Mouse (Mus musculus) embryonic facial prominence, embryonic 11.5 days (tissue): ENCODE measurements around the gene Kbtbd13. TPM values are rescaled to one million over a fixed set of nuclear protein-coding genes. Genes with fewer than 3 reads are reported as not detected.
A peak's percentile ranks its signal among the peaks of the same experiment; 100 is the strongest.

Experiments used
- ATAC-seq: fragments of 200-750 bp; cut with Nextera tagmentation; replicated peaks from 2 replicates; pipeline ENCODE4 v1.8.0; 2017; ENCODE audit warnings: low read depth; ENCODE audit not compliant: insufficient number of reproducible peaks, low FRiP score, low TSS enrichment
- DNase-seq: peaks from one replicate; pipeline ENCODE4 v3.0.0-alpha.2; 2015; ENCODE audit warnings: low spot score
- H3K27ac ChIP-seq: fragments of 300-500 bp; sonication (generic); replicated peaks from 2 replicates; pipeline ENCODE4 v1.5.1; 2014; ENCODE audit warnings: mild to moderate bottlenecking, low read depth, low read length, control low read depth
- H3K27me3 ChIP-seq: fragments of 300-500 bp; sonication (generic); 2 replicates; pipeline ENCODE4 v1.6.1; 2014; ENCODE audit warnings: mild to moderate bottlenecking, low read length, moderate library complexity, mixed read lengths; ENCODE audit not compliant: control insufficient read depth, insufficient read depth
- H3K36me3 ChIP-seq: fragments of 300-500 bp; sonication (generic); replicated peaks from 2 replicates; pipeline ENCODE4 v1.6.1; 2014; ENCODE audit warnings: low read depth, mild to moderate bottlenecking, low read length, moderate library complexity, mixed read lengths; ENCODE audit not compliant: control insufficient read depth, insufficient read depth
- H3K4me1 ChIP-seq: fragments of 300-500 bp; sonication (generic); 2 replicates; pipeline ENCODE4 v1.6.1; 2014; ENCODE audit warnings: low read length, mixed read lengths; ENCODE audit not compliant: control insufficient read depth, insufficient read depth
- H3K4me2 ChIP-seq: fragments of 300-500 bp; sonication (generic); 2 replicates; pipeline ENCODE4 v1.6.1; 2014; ENCODE audit warnings: low read depth, mild to moderate bottlenecking, control low read depth, low read length, moderate library complexity
- H3K4me3 ChIP-seq: fragments of 300-500 bp; sonication (generic); 2 replicates; pipeline ENCODE4 v1.5.1; 2014; ENCODE audit warnings: low read depth, low read length, control low read depth
- H3K9ac ChIP-seq: fragments of 300-500 bp; sonication (generic); replicated peaks from 2 replicates; pipeline ENCODE4 v1.6.1; 2014; ENCODE audit warnings: mild to moderate bottlenecking, control low read depth, low read length
- H3K9me3 ChIP-seq: fragments of 300-500 bp; sonication (generic); replicated peaks from 2 replicates; pipeline ENCODE4 v1.6.1; 2016; ENCODE audit warnings: mild to moderate bottlenecking, low read length, inconsistent platforms, mixed read lengths; ENCODE audit not compliant: control insufficient read depth
- WGBS: fragments of 180-500 bp; shearing (Covaris S2); extraction: QIAGEN DNeasy Blood & Tissue Kit; methylation state at CpG from one replicate; pipeline ENCODE4 v1.1.7; 2014; 5-methylcytosine and 5-hydroxymethylcytosine counted together
- polyA plus RNA-seq: library from polyadenylated mRNA; unstranded; fragments of >200 nt; fragmentation: Nextera tagmentation; extraction: Ambion mirVana; gene quantifications from 2 replicates; pipeline ENCODE4 v1.2.1, GENCODE M21; 2014

The Kbtbd13 gene
- polyA plus RNA-seq, 1 experiment from 2014 or later = 1.2 TPM

- DNase-seq (no peak), ATAC-seq (no peak)
- 79% methylated on average over 3 of the region's 3 CpGs for WGBS
- Histone ChIP-seq H3K4me1 (no peaks in the 10 kb centered on the region), H3K4me2 (no peak overlapping the region), H3K9me3 (no peaks in the 10 kb centered on the region), H3K27me3 (no peaks in the 10 kb centered on the region), H3K4me3 (no peak overlapping the region), H3K27ac (no peak overlapping the region), H3K9ac (no peak overlapping the region), H3K36me3 (no peaks in the 10 kb centered on the region)
Measured at GRCm38 (mm10) chr9:65407861-65408260, 16.4 kb upstream of the Kbtbd13 start.

GRCm38 (mm10) chr9:65407327-65407726, 15.9 kb upstream of the Kbtbd13 start:
- WGBS = 75% methylated on average over 5 of the region's 5 CpGs
- Histone ChIP-seq H3K27me3 (no peaks in the 10 kb centered on the region), H3K4me1 (no peaks in the 10 kb centered on the region), H3K4me2 (no peak overlapping the region), H3K4me3 (no peak overlapping the region), H3K9ac (no peak overlapping the region), H3K27ac (no peak overlapping the region), H3K36me3 (no peaks in the 10 kb centered on the region), H3K9me3 (no peaks in the 10 kb centered on the region)
- no peak for ATAC-seq
- no peak for DNase-seq

- WGBS = 83% methylated on average over 2 of the region's 2 CpGs
- no peak overlapping the region for H3K4me2 ChIP-seq
- H3K27ac ChIP-seq = no peak overlapping the region
- H3K27me3 ChIP-seq = no peaks in the 10 kb centered on the region
- no peak overlapping the region for H3K9ac ChIP-seq
- H3K9me3 ChIP-seq = no peaks in the 10 kb centered on the region
- no peaks in the 10 kb centered on the region for H3K4me1 ChIP-seq
- H3K36me3 ChIP-seq = no peaks in the 10 kb centered on the region
- DNase-seq = no peak
- H3K4me3 ChIP-seq = no peak overlapping the region
- ATAC-seq = no peak
Measured at GRCm38 (mm10) chr9:65405184-65405449, 13.7 kb upstream of the Kbtbd13 start.

- Histone ChIP-seq H3K27ac (no peak overlapping the region), H3K9me3 (no peaks in the 10 kb centered on the region), H3K36me3 (no peaks in the 10 kb centered on the region), H3K4me3 (no peak overlapping the region), H3K4me2 (no peak overlapping the region), H3K4me1 (no peaks in the 10 kb centered on the region), H3K27me3 (no peaks in the 10 kb centered on the region), H3K9ac (no peak overlapping the region)
- ATAC-seq (no peak), DNase-seq (no peak)
- WGBS = 79% methylated on average over 15 of the region's 15 CpGs
Measured at GRCm38 (mm10) chr9:65404331-65405183, 13.1 kb upstream of the Kbtbd13 start.

GRCm38 (mm10) chr9:65399934-65400333, 8.5 kb upstream of the Kbtbd13 start:
- no peak for DNase-seq
- Histone ChIP-seq H3K9me3 (no peaks in the 10 kb centered on the region), H3K36me3 (no peaks in the 10 kb centered on the region), H3K4me2 (no peak overlapping the region), H3K9ac (no peak overlapping the region), H3K4me1 (no peaks in the 10 kb centered on the region), H3K27ac (no peak overlapping the region), H3K27me3 (no peaks in the 10 kb centered on the region), H3K4me3 (no peak overlapping the region)
- WGBS = 86% methylated on average over 6 of the region's 6 CpGs
- ATAC-seq = no peak

- peak; percentile 87 for DNase-seq
- H3K36me3 ChIP-seq = no peaks in the 10 kb centered on the region
- H3K4me1 ChIP-seq = no peaks in the 10 kb centered on the region
- H3K9me3 ChIP-seq = no peaks in the 10 kb centered on the region
- ATAC-seq = peak; percentile 72; the same call in 1 of the 2 replicates
- under 1% methylated on average over 24 of the region's 24 CpGs for WGBS
- H3K4me2 ChIP-seq = peak within 1 kb of the TSS; percentile 80
- H3K9ac ChIP-seq = peak within 1 kb of the TSS; percentile 66
- H3K4me3 ChIP-seq = peak within 1 kb of the TSS; percentile 47
- H3K27ac ChIP-seq = no peak within 1 kb of the TSS
- no peaks in the 10 kb centered on the region for H3K27me3 ChIP-seq
Measured at GRCm38 (mm10) chr9:65398279-65398678, 6.8 kb upstream of the Kbtbd13 start, which contains the start of gene Rasl12. TSS of gene Rasl12 (plus strand) at chr9:65398506.

GRCm38 (mm10) chr9:65394360-65394759, 2.9 kb upstream of the Kbtbd13 start:
- Histone ChIP-seq H3K9ac (no peak overlapping the region), H3K27me3 (peaks cover 25% of the 10 kb centered on the region), H3K4me2 (no peak overlapping the region), H3K9me3 (no peaks in the 10 kb centered on the region), H3K4me3 (no peak overlapping the region), H3K36me3 (no peaks in the 10 kb centered on the region), H3K27ac (no peak overlapping the region), H3K4me1 (no peaks in the 10 kb centered on the region)
- 61% methylated on average over 2 of the region's 2 CpGs for WGBS
- ATAC-seq = no peak
- DNase-seq = no peak

GRCm38 (mm10) chr9:65393606-65394005, 2.2 kb upstream of the Kbtbd13 start:
- Histone ChIP-seq H3K9ac (no peak overlapping the region), H3K27me3 (peaks cover 25% of the 10 kb centered on the region), H3K27ac (no peak overlapping the region), H3K9me3 (no peaks in the 10 kb centered on the region), H3K4me1 (no peaks in the 10 kb centered on the region), H3K36me3 (no peaks in the 10 kb centered on the region), H3K4me2 (no peak overlapping the region), H3K4me3 (no peak overlapping the region)
- DNase-seq (no peak), ATAC-seq (no peak)
- WGBS = 32% methylated on average over 2 of the region's 2 CpGs
